ENCODE assay signal across 10 mouse cellular contexts in genomic region chr5:22489091-22489490, GRCm38 (mm10).
DNase-seq lines count a peak whose midpoint lies in the region; ATAC-seq and TF ChIP-seq lines count a peak whose summit lies in the region.
"Had no signal": no experiment of that assay in that cellular context is flagged by ENCODE, and none has a peak within 500 bp of the region (broad histone marks: within the 10 kb centered on the region; RNA-seq: fewer than 3 reads in every experiment).

No protein-coding gene starts in this region.

- H3K4me2 ChIP-seq in intestine, postnatal 0 days (replicated peaks; ENCODE audit: low read depth), result no peak overlapping the region
- no peak overlapping the region for H3K4me2 ChIP-seq in intestine, embryonic 16.5 days (ENCODE audit: low read depth, low read length)
- no peak overlapping the region for H3K4me2 ChIP-seq in liver, embryonic 11.5 days
- H3K4me2 ChIP-seq: embryonic facial prominence, embryonic 13.5 days; hindbrain, embryonic 12.5 days had no signal

- H3K36me3 ChIP-seq in intestine, postnatal 0 days (ENCODE audit: control insufficient read depth, insufficient read depth), result peaks cover 6% of the 10 kb centered on the region; the same call in 1 of the 2 replicates
- H3K36me3 ChIP-seq in intestine, embryonic 16.5 days (ENCODE audit: control insufficient read depth, insufficient read depth, low read length), result no peaks in the 10 kb centered on the region; the same call in 1 of the 2 replicates
- peaks cover 8% of the 10 kb centered on the region; the same call in 1 of the 2 replicates for H3K36me3 ChIP-seq in liver, embryonic 11.5 days (ENCODE audit: control insufficient read depth, insufficient read depth, low read length)

- no peak overlapping the region for H3K4me3 ChIP-seq in intestine, postnatal 0 days (ENCODE audit: low read depth, low read length)
- H3K4me3 ChIP-seq in intestine, embryonic 16.5 days (ENCODE audit: low read length), result no peak overlapping the region
- H3K4me3 ChIP-seq in bone marrow, adult 2 months (replicated peaks; ENCODE audit: control insufficient read depth, low read depth, low read length), result no peak overlapping the region
- H3K4me3 ChIP-seq in liver, embryonic 11.5 days (ENCODE audit: low read depth, low read length), result no peak overlapping the region
- H3K4me3 ChIP-seq: embryonic facial prominence, embryonic 13.5 days; hindbrain, embryonic 12.5 days had no signal

- no peaks in the 10 kb centered on the region for H3K27me3 ChIP-seq in intestine, postnatal 0 days (replicated peaks; ENCODE audit: control insufficient read depth, insufficient read depth, low read length)
- H3K27me3 ChIP-seq in intestine, embryonic 16.5 days (replicated peaks; ENCODE audit: control insufficient read depth, insufficient read depth, low read length), result no peaks in the 10 kb centered on the region
- H3K27me3 ChIP-seq in liver, embryonic 11.5 days (replicated peaks; ENCODE audit: control insufficient read depth, insufficient read depth, low read length), result no peaks in the 10 kb centered on the region
- H3K27me3 ChIP-seq: embryonic facial prominence, embryonic 13.5 days; hindbrain, embryonic 12.5 days had no signal

- peak; percentile 26 for DNase-seq in CD4-positive helper T cell, adult 2 months (ENCODE audit: low read depth, low spot score)
- no peak for DNase-seq in liver, embryonic 11.5 days (ENCODE audit: low spot score)
- no peak for DNase-seq in layer of hippocampus, adult 11-12 months (ENCODE audit: low spot score)
- DNase-seq in layer of hippocampus, adult 9-10 months (ENCODE audit: low spot score), result no peak
- DNase-seq in frontal cortex, postnatal 14 days (ENCODE audit: low spot score in 2 of 2), result no peak

- H3K9ac ChIP-seq in intestine, postnatal 0 days (ENCODE audit: low read depth, low read length), result no peak overlapping the region
- no peak overlapping the region for H3K9ac ChIP-seq in intestine, embryonic 16.5 days (ENCODE audit: low read depth, low read length)
- no peak overlapping the region for H3K9ac ChIP-seq in liver, embryonic 11.5 days (ENCODE audit: low read depth, low read length)
- H3K9ac ChIP-seq: embryonic facial prominence, embryonic 13.5 days; hindbrain, embryonic 12.5 days had no signal

- no peak overlapping the region for H3K27ac ChIP-seq in intestine, postnatal 0 days (ENCODE audit: low read depth, low read length)
- H3K27ac ChIP-seq in intestine, embryonic 16.5 days (ENCODE audit: low read length), result no peak overlapping the region
- H3K27ac ChIP-seq in bone marrow, adult 2 months (ENCODE audit: control insufficient read depth, insufficient read depth, low read depth, low read length, poor library complexity), result no peak overlapping the region
- no peak overlapping the region for H3K27ac ChIP-seq in liver, embryonic 11.5 days (ENCODE audit: low read depth, low read length)
- H3K27ac ChIP-seq: embryonic facial prominence, embryonic 13.5 days; hindbrain, embryonic 12.5 days had no signal

- no peaks in the 10 kb centered on the region for H3K9me3 ChIP-seq in intestine, postnatal 0 days (ENCODE audit: control insufficient read depth)
- H3K9me3 ChIP-seq in intestine, embryonic 16.5 days (ENCODE audit: control insufficient read depth, low read length), result no peaks in the 10 kb centered on the region
- no peaks in the 10 kb centered on the region for H3K9me3 ChIP-seq in liver, embryonic 11.5 days (ENCODE audit: control insufficient read depth, low read length)
- H3K9me3 ChIP-seq: embryonic facial prominence, embryonic 13.5 days; hindbrain, embryonic 12.5 days had no signal

- peak; percentile 57 for TF ChIP-seq CTCF in intestine, postnatal 0 days (IDR thresholded peaks at IDR 0.05; ENCODE audit: low read depth)
- peak; percentile 20; the same call in 1 of the 2 replicates for TF ChIP-seq CTCF in bone marrow, adult 2 months (IDR thresholded peaks at IDR 0.05; ENCODE audit: control insufficient read depth, insufficient read depth, low read length)

- 76% methylated on average over 4 of the region's 4 CpGs for WGBS in intestine, postnatal 0 days
- WGBS in intestine, embryonic 16.5 days, result 74% methylated on average over 4 of the region's 4 CpGs
- 83% methylated on average over 4 of the region's 4 CpGs for WGBS in bone marrow, adult 2 months
- WGBS in liver, embryonic 11.5 days, result 72% methylated on average over 4 of the region's 4 CpGs

- ATAC-seq in intestine, postnatal 0 days, result no peak
- ATAC-seq in intestine, embryonic 16.5 days, result no peak
- ATAC-seq in liver, embryonic 11.5 days (replicated peaks; ENCODE audit: low FRiP score), result peak; percentile 42; the same call in 1 of the 2 replicates

- TF ChIP-seq POLR2A in bone marrow, adult 2 months (IDR thresholded peaks at IDR 0.05; ENCODE audit: borderline replicate concordance, control insufficient read depth, low read depth, low read length), result no peak

- H3K4me1 ChIP-seq in intestine, postnatal 0 days (replicated peaks; ENCODE audit: control insufficient read depth, insufficient read depth, low read length), result no peaks in the 10 kb centered on the region
- no peaks in the 10 kb centered on the region for H3K4me1 ChIP-seq in intestine, embryonic 16.5 days (ENCODE audit: control insufficient read depth, insufficient read depth, low read length)
- H3K4me1 ChIP-seq in bone marrow, adult 2 months (ENCODE audit: control insufficient read depth, insufficient read depth, low read length), result no peaks in the 10 kb centered on the region
- no peaks in the 10 kb centered on the region for H3K4me1 ChIP-seq in liver, embryonic 11.5 days (replicated peaks; ENCODE audit: control insufficient read depth, insufficient read depth, low read length)
- H3K4me1 ChIP-seq: embryonic facial prominence, embryonic 13.5 days; hindbrain, embryonic 12.5 days had no signal
